Mouse (Mus musculus) mammary gland, adult 2 months (tissue): ENCODE measurements around the gene Ppm1m. TPM values are rescaled to one million over a fixed set of nuclear protein-coding genes. Genes with fewer than 3 reads are reported as not detected.

Experiments used
- polyA plus RNA-seq: library from polyadenylated mRNA; depleted of rRNA; stranded (reverse); fragments of >200 nt; gene quantifications from 2 replicates; pipeline ENCODE4 v1.2.3, GENCODE M21; 2012; ENCODE audit warnings: low replicate concordance; rRNA removed

The Ppm1m gene
- 118 and 145 TPM in 2 replicates for polyA plus RNA-seq

GRCm38 (mm10) chr9:106199535-106200272, at the start of gene Ppm1m:
Gene Ppm1m (minus strand): TSS chr9:106199746.

GRCm38 (mm10) chr9:106222261-106222851, 22.8 kb upstream of the Ppm1m start, which contains the start of gene Tlr9:
Gene Tlr9 (plus strand): TSS chr9:106222598.

GRCm38 (mm10) chr9:106202819-106203636, 3.5 kb upstream of the Ppm1m start, which contains the start of gene Twf2:
Gene Twf2 (plus strand): TSS chr9:106203108.

GRCm38 (mm10) chr9:106170556-106171345, 28.8 kb downstream of the Ppm1m start, which contains the start of gene Wdr82:
Gene Wdr82 (plus strand): TSS chr9:106170928.

GRCm38 (mm10) chr9:106158037-106158491, 41.5 kb downstream of the Ppm1m start, which contains the start of gene Glyctk:
Gene Glyctk (minus strand): TSS chr9:106158138.

Other genes starting within 250 kb of the Ppm1m start
- gene Col6a5, start 239.1 kb downstream of the Ppm1m start, polyA plus RNA-seq: 0.38 and 0.66 TPM in 2 replicates
- 2.7 and 4.0 TPM in 2 replicates for gene Col6a4, start 103.0 kb downstream of the Ppm1m start, polyA plus RNA-seq
- gene Glyctk, start 41.6 kb downstream of the Ppm1m start, polyA plus RNA-seq: 4.2 and 6.0 TPM in 2 replicates
- 61.7 and 62.0 TPM in 2 replicates for gene Wdr82, start 28.8 kb downstream of the Ppm1m start, polyA plus RNA-seq
- 88.6 and 95.6 TPM in 2 replicates for gene Twf2, start 3.4 kb upstream of the Ppm1m start, polyA plus RNA-seq
- 20.9 and 36.6 TPM in 2 replicates for gene Tlr9, start 22.9 kb upstream of the Ppm1m start, polyA plus RNA-seq
- 162 and 167 TPM in 2 replicates for gene Alas1, start 48.9 kb upstream of the Ppm1m start, polyA plus RNA-seq
- 5.5 and 5.8 TPM in 2 replicates for gene Poc1a, start 81.3 kb upstream of the Ppm1m start, polyA plus RNA-seq
- gene Dusp7, start 168.9 kb upstream of the Ppm1m start, polyA plus RNA-seq: 114 and 152 TPM in 2 replicates
- gene Rpl29, start 229.7 kb upstream of the Ppm1m start, polyA plus RNA-seq: 360 and 442 TPM in 2 replicates
- 8.1 and 10.3 TPM in 2 replicates for gene Acy1, start 238.6 kb upstream of the Ppm1m start, polyA plus RNA-seq
- 81.6 and 98.1 TPM in 2 replicates for gene Abhd14b, start 247.7 kb upstream of the Ppm1m start, polyA plus RNA-seq
- gene Abhd14a, start 247.9 kb upstream of the Ppm1m start, polyA plus RNA-seq: 38.1 and 46.0 TPM in 2 replicates